Mouse (Mus musculus) liver, embryonic 12.5 days (tissue): Measurements from ENCODE around the gene Stx12. TPM values are rescaled to one million over a fixed set of nuclear protein-coding genes. Genes with fewer than 3 reads are reported as not detected.
A peak's percentile ranks its signal among the peaks of the same experiment; 100 is the strongest.

Experiments
- ATAC-seq: fragments of 200-750 bp; cut with Nextera tagmentation; 2 replicates; pipeline ENCODE4 v1.8.0; 2017; ENCODE audit warnings: moderate number of reproducible peaks, mild to moderate bottlenecking, moderate library complexity
- H3K27ac ChIP-seq: fragments of 300-500 bp; sonication (generic); 2 replicates; pipeline ENCODE4 v1.5.1; 2016; ENCODE audit warnings: mild to moderate bottlenecking
- H3K27me3 ChIP-seq: fragments of 300-500 bp; sonication (generic); replicated peaks from 2 replicates; pipeline ENCODE4 v1.6.1; 2016; ENCODE audit warnings: mild to moderate bottlenecking, moderate library complexity
- H3K36me3 ChIP-seq: fragments of 300-500 bp; sonication (generic); 2 replicates; pipeline ENCODE4 v1.6.1; 2016; ENCODE audit warnings: mild to moderate bottlenecking, moderate library complexity
- H3K4me1 ChIP-seq: fragments of 300-500 bp; sonication (generic); 2 replicates; pipeline ENCODE4 v1.6.1; 2016
- H3K4me2 ChIP-seq: fragments of 300-500 bp; sonication (generic); 2 replicates; pipeline ENCODE4 v1.6.1; 2016; ENCODE audit warnings: mild to moderate bottlenecking, moderate library complexity
- H3K4me3 ChIP-seq: fragments of 300-500 bp; sonication (generic); 2 replicates; pipeline ENCODE4 v1.5.1; 2016; ENCODE audit warnings: mild to moderate bottlenecking, moderate library complexity
- H3K9ac ChIP-seq: fragments of 300-500 bp; sonication (generic); 2 replicates; pipeline ENCODE4 v1.6.1; 2016; ENCODE audit warnings: mild to moderate bottlenecking, moderate library complexity
- H3K9me3 ChIP-seq: fragments of 300-500 bp; sonication (generic); replicated peaks from 2 replicates; pipeline ENCODE4 v1.6.1; 2016; ENCODE audit warnings: mild to moderate bottlenecking, moderate library complexity
- WGBS: fragments of 180-500 bp; shearing (Covaris S2); methylation state at CpG from one replicate; pipeline ENCODE4 v1.1.7; 2016; ENCODE audit not compliant: insufficient replicate concordance; 5-methylcytosine and 5-hydroxymethylcytosine counted together
- polyA plus RNA-seq: library from polyadenylated mRNA; unstranded; fragments of >200 nt; fragmentation: Nextera tagmentation; extraction: Ambion mirVana; gene quantifications from 2 replicates; pipeline ENCODE4 v1.2.1, GENCODE M21; 2016

The Stx12 gene
- polyA plus RNA-seq, 1 experiment from 2014 or later = 21.7 TPM

DNA sequence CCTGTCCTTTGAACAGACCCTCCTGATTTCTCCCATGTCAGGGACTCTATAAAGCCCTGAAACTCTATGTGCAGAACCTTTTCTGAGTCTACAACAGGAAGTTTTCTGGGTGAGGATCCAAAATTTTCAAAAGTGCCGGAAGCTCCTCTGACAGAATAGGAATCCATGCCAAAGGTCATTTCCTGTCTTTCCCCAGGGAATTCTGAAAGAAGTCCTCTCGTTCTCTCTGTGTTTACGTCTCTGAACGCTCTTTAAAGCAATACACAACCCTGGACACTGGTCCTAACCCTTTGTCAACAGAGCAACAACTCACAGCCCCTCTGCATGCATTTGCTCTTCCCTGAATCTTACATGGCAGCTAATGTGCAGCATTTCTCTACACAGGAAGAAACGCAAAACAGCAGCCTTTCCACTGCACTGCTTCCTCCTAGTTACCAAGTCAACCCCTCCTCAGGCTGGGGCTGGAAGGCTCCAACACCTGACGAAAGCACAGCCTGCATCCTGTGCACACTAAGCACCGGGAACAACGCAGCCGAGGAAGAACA is 20.5 kb upstream of the Stx12 start:
- Histone ChIP-seq H3K36me3 (peaks cover 78% of the 10 kb centered on the region), H3K27me3 (no peaks in the 10 kb centered on the region), H3K27ac (no peak overlapping the region), H3K4me3 (no peak overlapping the region), H3K4me1 (peaks cover 6% of the 10 kb centered on the region; the same call in 1 of the 2 replicates), H3K9ac (no peak overlapping the region), H3K4me2 (no peak overlapping the region), H3K9me3 (no peaks in the 10 kb centered on the region)
- ATAC-seq = no peak
- WGBS = 74% methylated on average over 9 of the region's 9 CpGs

DNA sequence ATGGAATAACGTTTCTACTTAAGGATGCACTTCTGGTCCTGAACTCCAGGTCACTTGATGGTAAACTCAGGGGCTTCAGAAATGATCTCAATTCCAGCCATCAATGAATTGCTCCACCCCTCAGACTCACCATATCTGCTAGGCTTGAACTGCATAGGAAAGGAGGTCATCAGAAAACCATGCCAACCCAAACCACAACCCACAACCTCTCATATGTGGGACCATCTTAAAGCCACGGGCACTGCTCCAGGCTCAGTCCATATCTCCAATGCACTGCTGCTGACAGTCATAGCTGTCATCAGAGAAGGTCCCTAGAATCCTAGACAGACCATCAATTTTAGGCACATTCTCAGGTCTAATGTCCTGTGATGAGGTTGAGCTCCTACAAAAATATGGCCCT is 19.8 kb upstream of the Stx12 start:
- H3K36me3 ChIP-seq = peaks cover 73% of the 10 kb centered on the region
- no peaks in the 10 kb centered on the region for H3K27me3 ChIP-seq
- H3K4me2 ChIP-seq = no peak overlapping the region
- no peaks in the 10 kb centered on the region for H3K9me3 ChIP-seq
- H3K4me3 ChIP-seq = no peak overlapping the region
- ATAC-seq = no peak
- H3K27ac ChIP-seq = no peak overlapping the region
- peaks cover 6% of the 10 kb centered on the region; the same call in 1 of the 2 replicates for H3K4me1 ChIP-seq
- no peak overlapping the region for H3K9ac ChIP-seq
- 68% methylated on average over 2 of the region's 2 CpGs for WGBS

DNA sequence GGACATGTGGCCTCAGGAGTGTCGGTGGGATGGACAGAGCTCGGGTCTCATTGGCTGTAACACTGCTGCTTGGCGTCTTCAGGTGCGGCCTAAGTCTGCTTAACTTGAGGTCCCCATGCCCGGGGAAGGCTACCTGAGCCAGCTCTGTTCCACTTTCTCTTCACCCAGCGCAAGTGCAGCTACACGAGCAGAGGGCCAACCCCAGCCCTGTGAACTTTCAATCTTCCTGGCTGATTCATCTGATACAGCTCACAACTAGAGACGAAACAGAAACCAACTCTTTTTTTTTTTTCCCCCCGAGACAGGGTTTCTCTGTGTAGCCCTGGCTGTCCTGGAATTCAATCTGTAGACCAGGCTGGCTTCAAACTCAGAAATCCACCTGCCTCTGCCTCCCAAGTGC is 13.9 kb upstream of the Stx12 start:
- Histone ChIP-seq H3K4me3 (no peak overlapping the region), H3K27me3 (peaks cover 21% of the 10 kb centered on the region), H3K9me3 (no peaks in the 10 kb centered on the region), H3K27ac (no peak overlapping the region), H3K4me1 (peaks cover 9% of the 10 kb centered on the region), H3K4me2 (no peak overlapping the region), H3K36me3 (peaks cover 33% of the 10 kb centered on the region), H3K9ac (no peak overlapping the region)
- no peak for ATAC-seq
- WGBS = 72% methylated on average over 9 of the region's 9 CpGs

GRCm38 (mm10) chr4:132894402-132894801 is 10.1 kb upstream of the Stx12 start:
- peaks cover 21% of the 10 kb centered on the region for H3K27me3 ChIP-seq
- no peak for ATAC-seq
- H3K9ac ChIP-seq = no peak overlapping the region

GRCm38 (mm10) chr4:132884844-132885374 is 600 bp upstream of the Stx12 start:
- Histone ChIP-seq H3K4me2 (peak overlapping the region; percentile 93), H3K27me3 (no peaks in the 10 kb centered on the region), H3K4me1 (peaks cover 28% of the 10 kb centered on the region), H3K4me3 (peak overlapping the region; percentile 83), H3K36me3 (peaks cover 14% of the 10 kb centered on the region), H3K9ac (peak overlapping the region; percentile 92), H3K27ac (peak overlapping the region; percentile 89), H3K9me3 (no peaks in the 10 kb centered on the region)
- no peak for ATAC-seq
- 11% methylated on average over 9 of the region's 9 CpGs for WGBS

More at GRCm38 (mm10) chr4:132894402-132894801, 10.1 kb upstream of the Stx12 start:
- Histone ChIP-seq H3K4me3 (no peak overlapping the region), H3K4me1 (peaks cover 9% of the 10 kb centered on the region), H3K36me3 (no peaks in the 10 kb centered on the region), H3K9me3 (no peaks in the 10 kb centered on the region), H3K4me2 (no peak overlapping the region), H3K27ac (no peak overlapping the region)
- 16% methylated on average over 7 of the region's 7 CpGs for WGBS

GRCm38 (mm10) chr4:132883561-132884063 is 697 bp downstream of the Stx12 start:
- peak overlapping the region; percentile 93 for H3K4me2 ChIP-seq
- peaks cover 28% of the 10 kb centered on the region for H3K4me1 ChIP-seq
- peak overlapping the region; percentile 83 for H3K4me3 ChIP-seq
- H3K36me3 ChIP-seq = peaks cover 20% of the 10 kb centered on the region
- H3K9ac ChIP-seq = peak overlapping the region; percentile 92
- no peaks in the 10 kb centered on the region for H3K27me3 ChIP-seq
- H3K9me3 ChIP-seq = no peaks in the 10 kb centered on the region
- 2% methylated on average over 21 of the region's 21 CpGs for WGBS
- peak overlapping the region; percentile 89 for H3K27ac ChIP-seq
- no peak; the same call in 1 of the 2 replicates for ATAC-seq

DNA sequence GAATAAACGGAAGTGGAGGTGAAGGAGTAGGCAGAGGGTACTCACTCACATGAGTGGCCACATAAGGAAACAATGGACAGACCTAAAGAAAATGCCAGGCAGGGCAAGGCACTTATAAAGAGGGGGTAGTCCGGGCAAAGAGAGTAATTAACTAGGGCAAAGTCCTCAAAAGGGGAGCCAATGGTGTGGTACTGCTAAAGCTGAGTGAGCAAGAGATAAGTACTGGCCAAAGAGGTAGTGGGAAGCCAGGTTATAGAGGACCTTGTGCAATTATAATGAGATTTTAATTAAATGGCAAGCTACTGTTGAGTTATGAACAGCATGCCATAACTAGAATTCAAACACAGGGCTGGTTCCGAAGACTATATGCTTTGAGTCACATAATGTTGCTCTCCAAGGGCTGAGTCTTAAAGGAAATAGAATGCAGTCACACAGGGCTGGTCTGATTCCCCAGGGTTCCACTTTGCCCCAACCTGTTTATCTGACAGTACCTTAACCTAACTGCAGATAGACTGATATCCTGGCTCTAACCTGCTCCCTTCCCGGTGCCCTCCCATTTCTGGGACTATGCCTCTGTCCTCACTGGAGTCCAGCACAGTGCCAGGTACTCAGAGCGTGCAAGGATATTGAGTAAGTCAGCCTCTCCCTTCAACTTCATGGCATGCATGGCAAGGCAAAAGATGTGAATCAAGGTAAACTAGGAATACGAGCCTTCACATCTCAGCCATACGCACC is 9.8 kb downstream of the Stx12 start:
- no peak for ATAC-seq
- Histone ChIP-seq H3K36me3 (peaks cover 30% of the 10 kb centered on the region), H3K4me3 (no peak overlapping the region), H3K27ac (no peak overlapping the region), H3K9me3 (no peaks in the 10 kb centered on the region), H3K4me1 (peaks cover 37% of the 10 kb centered on the region), H3K9ac (no peak overlapping the region), H3K27me3 (no peaks in the 10 kb centered on the region), H3K4me2 (no peak overlapping the region)
- 76% methylated on average over 7 of the region's 7 CpGs for WGBS

GRCm38 (mm10) chr4:132873481-132874362 is 10.6 kb downstream of the Stx12 start:
- Histone ChIP-seq H3K27me3 (no peaks in the 10 kb centered on the region), H3K4me2 (no peak overlapping the region), H3K9me3 (no peaks in the 10 kb centered on the region), H3K9ac (no peak overlapping the region), H3K27ac (0 out of 2 replicates have a peak overlapping the region, but pooled peaks have one; percentile 52), H3K4me1 (peaks cover 37% of the 10 kb centered on the region), H3K4me3 (no peak overlapping the region), H3K36me3 (peaks cover 36% of the 10 kb centered on the region)
- 0 out of 2 replicates have a peak, but pooled peaks have one; percentile 40 for ATAC-seq
- 62% methylated on average over 11 of the region's 11 CpGs for WGBS

DNA sequence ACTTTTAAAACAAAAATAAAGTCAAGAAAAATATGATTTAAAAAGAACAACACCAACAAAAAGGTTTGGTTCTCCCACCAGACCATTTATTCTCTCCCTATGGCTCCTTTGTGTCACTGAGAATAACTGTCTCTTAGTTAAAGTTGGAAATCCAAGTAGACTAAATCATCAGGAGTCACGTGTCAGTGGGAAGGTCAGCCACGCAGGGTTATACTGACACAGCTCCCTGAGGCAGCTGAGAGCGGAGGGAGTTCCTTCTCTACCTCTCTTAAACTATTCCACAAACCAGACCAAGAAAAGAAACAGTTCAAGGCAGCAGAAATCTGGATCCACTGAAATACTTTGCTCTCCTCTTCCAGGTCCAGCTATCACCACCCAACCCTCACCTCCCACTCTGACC is 13.2 kb downstream of the Stx12 start:
- Histone ChIP-seq H3K9ac (no peak overlapping the region), H3K36me3 (peaks cover 62% of the 10 kb centered on the region), H3K27me3 (no peaks in the 10 kb centered on the region), H3K4me2 (no peak overlapping the region), H3K4me3 (no peak overlapping the region), H3K9me3 (no peaks in the 10 kb centered on the region), H3K4me1 (peaks cover 37% of the 10 kb centered on the region), H3K27ac (no peak overlapping the region)
- 93% methylated on average over 3 of the region's 3 CpGs for WGBS
- no peak for ATAC-seq

DNA sequence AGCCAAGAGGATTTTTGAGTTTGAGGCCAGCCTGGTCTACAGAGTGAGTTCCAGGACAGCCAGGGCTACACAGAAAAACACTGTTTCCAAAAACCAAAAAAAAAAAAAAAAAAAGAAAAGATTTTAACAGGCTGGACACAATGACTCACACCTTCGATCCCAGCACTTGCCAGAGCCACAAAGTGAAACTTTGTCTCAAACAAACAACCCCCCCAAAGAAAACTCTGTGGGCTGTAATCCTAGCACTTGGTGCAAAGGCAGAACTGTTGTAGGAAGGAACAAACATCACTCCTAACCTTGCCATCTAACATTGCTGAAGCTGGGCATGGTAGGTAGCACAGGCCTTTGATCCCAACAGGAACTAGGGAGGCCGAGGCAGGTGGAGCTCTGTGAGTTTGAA is 19.5 kb downstream of the Stx12 start:
- H3K4me1 ChIP-seq = peaks cover 19% of the 10 kb centered on the region
- no peaks in the 10 kb centered on the region for H3K27me3 ChIP-seq
- no peak overlapping the region for H3K4me2 ChIP-seq
- H3K9me3 ChIP-seq = no peaks in the 10 kb centered on the region
- WGBS = 88% methylated on average over 2 of the region's 2 CpGs
- ATAC-seq = no peak
- H3K36me3 ChIP-seq = peaks cover 87% of the 10 kb centered on the region
- H3K27ac ChIP-seq = no peak overlapping the region
- no peak overlapping the region for H3K4me3 ChIP-seq
- no peak overlapping the region for H3K9ac ChIP-seq

GRCm38 (mm10) chr4:132863012-132863411 is 21.3 kb downstream of the Stx12 start:
- no peak overlapping the region for H3K27ac ChIP-seq
- no peaks in the 10 kb centered on the region for H3K27me3 ChIP-seq
- peaks cover 87% of the 10 kb centered on the region for H3K36me3 ChIP-seq
- no peaks in the 10 kb centered on the region for H3K9me3 ChIP-seq
- WGBS = 89% methylated on average over 13 of the region's 13 CpGs
- H3K4me2 ChIP-seq = no peak overlapping the region
- no peak for ATAC-seq
- H3K9ac ChIP-seq = no peak overlapping the region
- H3K4me1 ChIP-seq = peaks cover 19% of the 10 kb centered on the region
- H3K4me3 ChIP-seq = no peak overlapping the region
